Mouse (Mus musculus) left cerebral cortex, adult 8-10 months (tissue): ENCODE data around the gene Ipo9. TPM values are rescaled to one million over a fixed set of nuclear protein-coding genes. Genes with fewer than 3 reads are reported as not detected.
"Not testable (repeated sequence)": the region's sequence is repeated elsewhere in the genome, so short reads cannot be mapped to it uniquely, and the experiment has no call there.

ENCODE experiments used
- DNase-seq, 2 experiments: peaks; one replicate each; pipeline ENCODE4 v3.0.0; 2022; ENCODE audit warnings: low spot score in 2 of 2
- total RNA-seq, 4 experiments: library from RNA; stranded (reverse); gene quantifications; 2 replicates each; pipeline ENCODE4 v1.2.4; 2022

The Ipo9 gene
- total RNA-seq, 4 experiments from 2014 or later, result 154 to 181 (median 170) TPM

DNA sequence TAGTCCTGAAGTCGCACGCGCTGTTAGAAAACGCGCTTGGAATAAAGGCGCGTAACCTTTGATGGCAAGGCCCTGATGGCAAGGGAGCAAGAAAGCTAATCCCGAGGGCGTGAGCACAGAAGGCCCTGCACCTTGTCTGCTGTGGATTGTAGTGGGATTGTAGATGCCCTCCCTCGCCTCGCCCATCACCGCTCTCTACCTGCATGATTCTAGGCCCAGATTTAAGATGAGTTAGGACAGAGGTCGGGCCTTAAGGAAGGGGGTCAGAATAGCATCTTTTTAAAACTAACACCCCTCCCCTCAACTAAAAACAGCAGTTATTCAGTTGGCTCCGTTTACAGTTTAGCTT, 344 bp upstream of the Ipo9 start:
- DNase-seq, result no peak

DNA sequence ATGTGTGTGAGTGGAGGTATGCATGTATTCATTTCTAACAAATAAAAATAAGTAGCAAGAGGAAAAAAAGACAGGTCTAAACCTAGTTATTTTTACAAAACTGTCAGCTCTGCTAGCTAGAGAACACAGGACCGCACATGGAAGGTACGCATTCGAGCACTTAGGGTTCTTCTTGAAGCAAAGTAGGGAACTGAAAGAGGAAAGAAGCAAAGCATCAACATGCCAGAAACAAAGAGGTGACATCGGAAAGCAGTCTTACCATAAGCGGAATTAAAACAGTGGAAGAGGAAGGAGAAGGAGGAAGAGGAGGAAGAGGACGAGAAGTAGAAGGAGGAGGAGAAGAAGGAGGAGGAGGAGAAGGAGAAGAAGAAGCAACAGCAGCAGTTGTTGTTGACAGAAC, 2.9 kb downstream of the Ipo9 start:
- DNase-seq, result no peak

DNA sequence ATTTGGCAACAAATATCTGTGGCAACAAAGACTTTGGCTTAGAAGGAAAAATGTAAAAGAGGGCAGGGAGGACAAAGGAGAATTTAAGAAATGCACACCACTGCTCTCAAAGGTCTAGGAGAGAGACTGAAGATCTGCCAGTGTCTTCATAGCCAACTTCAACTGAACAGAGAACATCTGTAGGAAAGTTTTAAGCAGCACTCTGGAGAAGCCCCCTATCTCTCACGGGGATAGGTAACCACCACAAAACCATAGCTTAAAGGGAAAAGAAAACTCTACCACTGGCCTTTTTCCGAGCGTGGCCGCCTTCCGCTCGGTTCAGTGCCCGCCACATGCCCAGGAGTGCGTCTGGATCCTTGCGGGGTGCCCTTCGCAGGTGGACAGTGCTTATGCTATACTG, 3.7 kb downstream of the Ipo9 start:
- DNase-seq, result no peak

DNA sequence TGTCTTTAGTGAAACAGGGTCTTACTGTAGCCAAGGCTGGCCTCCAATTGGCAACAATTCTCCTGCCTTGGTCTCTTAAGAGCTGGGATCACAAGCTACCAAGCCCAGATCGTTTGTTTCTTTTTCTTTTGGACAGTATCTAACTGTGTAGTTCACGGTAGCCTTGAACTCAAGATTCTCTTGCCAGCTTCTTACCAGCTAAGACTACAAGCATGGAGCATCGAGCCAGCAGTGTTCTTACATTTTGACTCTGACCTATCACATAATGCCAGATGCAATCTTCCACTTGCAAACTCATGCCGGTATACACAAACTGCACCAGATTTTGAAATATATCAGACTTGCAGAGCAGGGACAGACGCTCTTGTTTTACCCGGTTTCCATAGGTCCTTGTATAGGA, 7.5 kb downstream of the Ipo9 start:
- DNase-seq, result no peak

DNA sequence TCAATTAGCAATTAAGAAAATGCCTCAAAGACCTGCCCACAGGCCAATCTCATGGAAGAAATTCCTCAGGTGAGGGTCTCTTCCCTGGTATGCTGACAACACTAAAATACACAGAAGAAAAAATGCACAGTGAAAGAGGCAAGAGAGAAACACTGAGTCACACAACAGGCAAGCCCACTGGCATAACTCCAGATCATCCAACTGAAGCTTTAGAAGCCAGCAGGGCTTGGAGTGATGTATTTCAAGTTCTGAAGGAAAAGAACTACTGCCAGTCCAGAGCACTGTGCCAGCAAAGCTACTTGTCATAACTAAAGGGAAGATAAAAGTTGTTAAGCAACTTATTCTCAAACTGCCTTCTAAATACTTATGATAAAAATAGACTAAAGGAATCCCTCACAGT, 16.3 kb downstream of the Ipo9 start:
- no peak for DNase-seq

DNA sequence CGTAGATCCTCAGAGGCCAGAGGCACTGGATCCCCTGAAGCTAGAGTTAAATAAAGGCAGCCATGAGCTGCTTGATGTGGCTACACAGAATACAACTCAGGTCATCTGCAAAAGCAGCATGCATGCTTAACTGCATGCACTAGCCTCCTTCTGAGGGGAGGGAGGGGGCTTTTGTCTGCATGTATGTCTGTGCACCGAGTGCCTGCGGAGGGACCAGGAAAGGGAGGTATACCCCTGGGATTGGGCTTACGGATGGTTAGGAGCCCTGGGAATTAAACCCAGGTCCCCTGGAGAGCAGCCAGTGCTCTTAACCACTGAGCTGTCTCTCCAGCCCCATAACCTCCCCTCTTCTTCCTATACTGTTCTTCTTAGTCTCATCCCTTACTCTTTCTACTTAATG, 18.2 kb downstream of the Ipo9 start:
- DNase-seq, result no peak

DNA sequence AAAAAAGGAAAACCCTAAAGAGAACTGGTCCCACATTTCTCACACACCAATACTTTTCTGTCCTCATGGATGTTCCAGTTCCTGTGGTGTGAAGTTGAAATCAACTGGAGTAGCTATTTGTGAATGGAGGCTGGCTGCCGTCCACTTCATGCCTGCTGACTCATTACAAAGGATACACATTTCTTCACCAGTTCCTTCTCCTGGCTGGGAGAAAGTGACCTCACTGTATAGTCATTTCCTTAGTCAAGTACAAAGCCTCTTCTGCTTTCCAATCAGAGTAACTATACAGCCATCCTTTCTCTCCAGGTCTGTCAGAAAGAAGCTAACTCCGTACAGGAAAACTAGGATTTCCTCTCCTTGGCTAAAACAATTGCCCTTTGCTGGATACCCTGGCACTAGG, 19.3 kb downstream of the Ipo9 start:
- DNase-seq, result peak in 1 of 2 experiments; percentile 47

DNA sequence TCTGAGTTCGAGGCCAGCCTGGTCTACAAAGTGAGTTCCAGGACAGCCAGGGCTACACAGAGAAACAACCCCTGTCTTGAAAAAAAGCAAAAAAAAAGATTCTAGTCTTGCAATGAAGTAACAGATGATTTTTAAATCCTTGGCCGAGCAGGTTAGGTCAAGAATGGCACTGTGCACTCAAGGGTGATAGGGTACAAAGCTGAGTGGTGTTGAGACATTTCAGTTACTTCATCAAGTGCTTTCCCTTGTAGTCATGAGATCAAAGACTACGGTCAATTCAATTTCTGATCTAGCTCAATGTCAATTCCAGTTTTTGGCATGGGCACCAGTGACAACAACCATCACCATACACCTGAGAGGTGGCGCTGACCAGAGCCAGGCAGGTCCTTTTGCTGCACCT, 21.3 kb downstream of the Ipo9 start:
- no peak for DNase-seq

DNA sequence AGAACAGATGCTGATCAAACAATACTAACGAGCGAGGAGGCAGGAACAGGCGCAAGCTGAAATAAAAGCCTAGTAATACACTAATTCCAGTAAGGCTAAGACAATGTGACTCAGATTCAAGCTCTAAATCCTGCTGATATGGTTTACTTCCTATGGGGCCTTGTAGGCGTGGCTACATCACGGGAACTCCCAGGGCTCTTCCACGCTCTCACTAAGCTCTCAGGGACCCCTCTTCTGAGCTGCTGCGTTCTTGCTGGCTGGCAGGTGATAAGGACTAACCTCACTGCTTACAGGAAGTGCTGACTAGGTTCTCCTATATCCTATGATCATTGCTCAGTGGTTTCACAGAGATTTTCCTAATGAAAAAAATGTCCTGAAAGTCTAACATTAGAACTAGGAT, 24.9 kb downstream of the Ipo9 start:
- no peak for DNase-seq

DNA sequence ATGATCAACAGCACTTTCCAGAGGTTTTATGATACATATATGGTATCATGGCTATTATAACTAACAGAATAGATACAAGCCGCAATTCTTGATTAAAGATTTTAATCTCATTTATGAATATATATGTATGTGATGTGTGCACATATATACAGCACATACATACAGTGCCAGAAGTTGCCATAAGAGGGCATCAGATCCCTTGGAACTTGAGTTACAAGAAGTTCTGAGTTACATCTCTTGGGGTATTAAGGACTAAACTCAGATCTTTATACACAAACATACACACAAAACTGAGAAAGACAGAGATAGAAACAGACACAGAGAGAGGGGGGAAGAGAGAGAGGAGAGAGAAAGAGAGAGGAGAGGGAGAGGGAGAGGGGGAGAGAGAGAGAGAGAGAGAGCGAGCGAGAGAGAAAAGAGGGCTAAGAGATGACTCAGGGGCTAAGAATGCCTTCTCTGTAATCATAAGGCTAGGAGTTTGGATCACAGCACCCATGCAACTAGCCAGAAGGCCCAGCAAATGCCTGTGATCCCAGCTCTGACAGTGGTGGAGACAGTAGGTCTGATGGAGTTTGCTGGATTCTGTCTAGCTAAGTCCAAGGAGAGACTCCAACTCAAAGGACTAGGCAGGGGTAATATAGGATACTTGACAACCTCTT, 28.7 kb downstream of the Ipo9 start:
- no peak for DNase-seq

DNA sequence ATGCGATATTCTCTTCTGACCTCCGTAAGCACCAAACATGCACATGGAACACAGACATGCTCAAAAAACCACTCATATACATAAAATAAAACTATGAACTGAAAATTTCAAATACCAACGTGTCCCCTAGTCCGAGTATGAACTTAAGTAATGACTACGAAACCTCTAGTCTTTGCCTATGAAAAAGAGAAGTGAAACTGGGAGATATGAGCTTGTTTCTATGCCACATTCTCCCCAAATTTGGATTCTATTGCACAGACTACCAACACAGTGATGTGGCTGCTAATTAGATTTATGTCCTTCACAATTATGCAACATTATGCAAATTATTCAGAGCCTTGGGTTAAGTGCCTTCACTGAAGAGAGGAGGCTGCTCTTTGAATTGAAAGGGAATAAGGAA, 30.8 kb downstream of the Ipo9 start:
- no peak for DNase-seq

DNA sequence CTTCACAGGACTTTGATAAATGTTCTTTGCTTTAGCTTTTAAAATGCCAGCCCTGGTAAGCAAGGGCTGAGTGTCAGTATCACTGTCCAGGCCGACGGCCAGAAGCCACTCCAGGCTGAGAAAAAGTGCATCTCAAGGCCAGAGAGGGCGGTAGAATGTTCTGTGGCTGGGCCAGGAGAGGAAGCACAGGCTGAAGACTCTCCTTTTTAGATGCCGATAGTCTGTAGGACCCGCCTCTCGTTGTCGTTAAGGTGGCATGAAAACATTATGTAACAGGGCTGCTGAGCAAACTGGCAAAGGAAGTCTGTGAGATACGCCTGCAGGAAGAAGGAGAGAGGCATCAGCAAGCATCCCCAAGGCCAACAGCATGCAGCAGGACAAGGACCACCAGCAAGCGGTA, 45.1 kb downstream of the Ipo9 start:
- DNase-seq, result peak in 1 of 2 experiments; percentile 34

DNA sequence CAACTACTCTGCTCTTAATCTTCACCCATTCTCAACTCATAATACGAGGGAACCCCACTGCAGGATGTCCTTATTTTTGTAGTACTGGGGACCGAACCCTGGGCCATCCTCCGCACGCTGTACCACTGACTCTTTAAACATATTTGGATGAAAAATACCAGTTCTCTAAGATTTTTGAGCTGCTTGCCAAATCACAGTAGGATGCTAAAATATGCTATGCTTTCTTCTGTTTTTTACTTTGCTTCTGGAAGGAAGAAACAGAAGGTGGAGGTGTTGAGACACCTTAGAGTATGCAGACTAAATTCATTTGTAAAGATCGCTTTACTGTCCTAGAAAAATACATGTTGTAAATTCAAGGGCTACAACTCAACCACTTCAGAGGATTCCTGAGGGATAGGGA, 46.1 kb downstream of the Ipo9 start:
- DNase-seq, result no peak

DNA sequence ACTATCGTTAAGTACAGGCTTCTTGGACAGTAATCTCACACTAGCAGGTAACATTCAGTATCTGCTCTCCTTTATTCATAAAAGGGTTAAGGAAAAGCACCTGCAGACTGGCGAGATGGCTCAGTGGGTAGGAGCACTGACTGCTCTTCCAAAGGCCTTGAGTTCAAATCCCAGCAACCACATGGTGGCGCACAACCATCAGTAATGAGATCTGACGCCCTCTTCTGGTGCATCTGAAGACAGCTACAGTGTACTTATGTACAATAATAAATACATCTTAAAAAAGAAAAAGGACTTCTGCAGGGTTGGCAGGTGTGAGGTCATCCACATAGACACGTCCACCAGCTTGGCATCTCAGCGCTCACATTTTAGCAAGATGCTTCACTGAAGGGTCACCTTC, 48.7 kb downstream of the Ipo9 start:
- DNase-seq, result not testable (repeated sequence)

DNA sequence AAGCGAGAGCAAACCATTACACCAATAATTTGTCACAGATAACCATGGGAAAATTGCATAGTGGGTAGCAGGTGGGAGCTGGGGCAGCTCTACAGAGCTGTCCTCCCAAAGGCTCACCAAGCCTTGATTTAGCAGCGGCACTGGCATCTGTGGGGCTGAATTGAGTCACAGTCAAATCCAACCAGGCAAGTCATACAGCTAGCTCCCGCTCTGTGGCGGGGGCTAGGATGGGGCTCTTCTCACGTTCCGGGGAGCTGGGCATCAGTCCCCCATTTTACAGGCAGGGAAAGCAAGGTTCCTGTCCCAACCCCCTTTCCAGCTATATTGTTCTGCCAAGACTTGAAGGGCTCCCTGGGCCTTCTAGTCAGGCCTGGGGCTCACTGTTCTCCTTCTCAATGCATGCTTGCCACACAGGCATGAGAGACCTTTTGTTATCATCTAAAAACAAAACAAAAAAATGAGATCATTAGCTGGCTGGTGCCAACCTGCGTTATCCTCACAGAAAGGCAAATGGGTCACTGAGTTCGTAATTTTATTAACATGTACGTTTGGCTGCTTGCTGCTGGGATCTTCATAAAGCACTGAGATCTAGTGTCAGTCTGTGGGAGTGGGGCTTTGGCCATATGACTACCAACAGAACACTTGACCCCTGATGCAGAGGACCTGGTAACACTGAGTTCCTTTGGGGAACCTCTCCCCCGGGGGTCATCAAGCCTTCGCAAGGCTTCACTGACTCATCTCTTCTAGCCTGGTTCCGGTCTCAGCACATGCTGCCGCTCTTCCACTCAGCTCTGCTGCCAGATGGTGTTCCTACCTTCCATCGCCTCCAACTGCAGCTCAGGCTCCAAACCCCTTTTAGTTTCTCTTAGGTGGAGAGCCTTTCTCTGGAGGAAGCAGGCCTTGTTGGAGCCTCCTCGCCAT, 50.0 kb downstream of the Ipo9 start:
- peak; percentile 39 to 87 for DNase-seq

DNA sequence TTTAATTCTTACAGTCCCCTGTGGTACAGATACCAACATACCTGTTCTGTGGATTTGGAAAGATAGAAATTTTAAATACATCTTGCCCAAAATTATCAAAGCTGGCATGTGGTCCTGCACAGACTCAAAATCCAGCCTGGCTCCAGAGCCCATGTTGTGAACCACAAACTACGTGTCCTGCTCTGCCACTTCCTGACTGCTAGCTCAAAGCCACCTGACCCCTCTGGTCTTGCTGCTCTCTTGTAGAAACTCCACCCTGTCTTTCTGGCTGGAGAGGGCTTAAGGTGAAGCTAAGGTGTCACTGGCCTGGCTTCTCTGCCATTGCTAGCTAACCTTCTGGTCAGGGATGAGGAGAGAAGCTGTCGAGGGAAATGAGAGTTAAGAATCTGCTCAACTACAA, 51.3 kb downstream of the Ipo9 start:
- DNase-seq, result no peak

DNA sequence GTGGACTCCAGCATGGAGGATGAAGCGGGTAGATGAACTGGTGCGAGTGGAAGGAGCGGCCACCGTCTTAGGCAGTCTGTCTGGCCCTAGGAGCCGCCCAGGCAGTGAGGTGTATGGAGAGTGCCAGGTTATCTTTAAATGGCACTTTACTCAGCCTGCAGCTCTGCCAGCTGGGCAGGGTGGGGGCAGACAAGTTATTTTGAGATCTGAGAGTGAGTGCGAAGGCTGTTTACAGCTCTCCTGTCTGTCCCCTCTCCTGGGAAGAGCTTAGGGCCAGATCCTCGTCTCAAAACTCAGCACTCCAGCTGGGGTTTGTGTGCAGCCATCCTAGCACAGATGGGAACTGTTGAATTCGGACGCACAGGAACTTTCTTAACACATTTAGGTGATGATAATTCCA, 51.7 kb downstream of the Ipo9 start:
- DNase-seq, result peak; percentile 32 to 88

DNA sequence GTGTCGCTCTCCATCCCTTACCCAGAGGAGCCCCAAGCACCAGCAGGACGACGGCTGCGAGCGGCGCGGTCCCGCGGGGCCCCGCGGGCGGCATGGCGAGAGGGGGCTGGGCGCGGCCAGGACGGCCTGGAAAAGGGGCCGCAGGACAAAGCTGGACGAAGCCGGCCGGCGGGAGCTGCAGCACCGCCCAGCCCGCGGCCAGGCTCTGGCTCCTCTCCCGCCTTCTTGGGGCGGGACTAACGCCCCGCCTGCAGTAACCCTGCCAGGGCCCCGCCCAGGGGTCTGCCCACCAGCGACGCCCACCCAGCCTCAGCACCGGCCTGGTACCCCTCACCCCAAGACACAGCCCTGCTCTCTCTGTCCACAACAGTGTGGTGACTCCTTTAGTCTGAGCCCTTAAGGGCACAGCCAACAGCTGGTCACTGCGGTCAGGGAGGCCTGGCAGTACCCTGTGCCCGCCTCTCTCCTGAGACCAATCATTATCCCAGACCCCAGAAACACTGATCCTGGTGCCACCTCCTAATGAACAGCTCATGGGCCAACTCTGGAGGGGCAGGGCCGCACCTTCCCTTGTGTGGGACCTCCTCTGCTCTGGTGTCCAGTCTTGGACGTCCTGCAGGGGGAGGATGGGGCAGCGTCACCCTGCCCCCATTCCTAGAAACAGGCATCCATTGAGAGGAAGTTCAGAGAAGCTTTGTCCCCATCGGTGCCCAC, 55.3 kb downstream of the Ipo9 start, which contains the start of gene Shisa4:
Shisa4 (minus strand) TSS at position 370 of the 714 bp plus-strand sequence.
- peak; percentile 63 to 88 for DNase-seq

DNA sequence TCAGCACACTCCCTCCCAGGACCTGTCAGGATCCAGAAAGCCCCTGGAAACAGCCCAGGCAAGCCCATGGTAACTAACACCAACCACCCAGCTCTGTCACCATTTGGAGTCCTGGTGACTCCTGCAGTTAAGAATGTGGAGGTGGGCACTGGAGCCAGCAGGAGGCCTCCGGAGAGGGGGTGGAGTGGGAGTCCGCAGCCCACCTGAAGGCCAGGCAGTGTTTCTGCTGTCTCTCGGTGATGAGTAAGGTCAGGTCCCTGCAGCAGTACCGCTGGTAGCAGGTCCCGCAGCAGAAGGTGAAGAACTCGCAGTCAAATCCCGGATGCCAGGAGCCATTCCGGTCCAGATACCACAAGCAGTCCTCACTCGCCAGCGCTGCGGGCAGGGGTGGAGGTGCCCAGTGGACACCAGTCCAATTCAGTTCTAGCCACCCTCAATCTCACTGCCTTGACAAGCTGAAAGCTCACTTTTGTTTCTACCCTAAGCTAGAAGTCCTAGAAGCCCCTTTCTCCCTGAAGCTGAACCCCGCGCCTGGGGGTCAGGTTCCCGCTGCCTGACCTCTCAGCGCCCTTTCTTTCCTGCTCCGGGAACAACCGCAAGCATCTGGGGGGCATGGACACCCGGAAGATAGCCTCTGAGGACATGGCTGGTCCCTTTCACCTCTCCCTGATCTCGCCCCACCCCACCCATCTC, 56.0 kb downstream of the Ipo9 start:
- peak in 1 of 2 experiments; percentile 40 for DNase-seq

DNA sequence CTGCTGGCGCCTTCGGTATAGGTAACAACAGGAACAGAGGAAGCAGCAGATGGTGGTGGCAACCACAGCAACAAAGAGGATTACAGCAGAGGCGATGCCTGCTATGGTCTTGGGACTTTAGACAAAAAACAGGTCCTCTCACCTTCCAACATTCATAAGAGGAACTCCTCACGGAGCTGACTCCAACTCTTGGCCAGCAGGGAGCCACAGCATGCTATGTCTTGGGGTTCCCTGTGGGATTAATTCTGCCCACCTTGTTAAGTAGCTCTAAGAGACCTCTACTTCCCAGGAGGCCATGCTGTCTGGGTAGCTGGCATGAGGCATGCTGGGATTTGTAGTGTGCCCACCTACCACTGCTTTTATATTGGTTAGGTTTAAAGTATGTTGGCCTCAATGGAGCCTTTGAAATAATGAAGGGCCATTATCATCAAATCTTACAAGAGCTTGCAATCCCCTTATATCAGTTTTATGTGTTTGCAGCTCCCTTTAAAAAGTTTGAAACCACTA, 57.1 kb downstream of the Ipo9 start:
- no peak for DNase-seq

DNA sequence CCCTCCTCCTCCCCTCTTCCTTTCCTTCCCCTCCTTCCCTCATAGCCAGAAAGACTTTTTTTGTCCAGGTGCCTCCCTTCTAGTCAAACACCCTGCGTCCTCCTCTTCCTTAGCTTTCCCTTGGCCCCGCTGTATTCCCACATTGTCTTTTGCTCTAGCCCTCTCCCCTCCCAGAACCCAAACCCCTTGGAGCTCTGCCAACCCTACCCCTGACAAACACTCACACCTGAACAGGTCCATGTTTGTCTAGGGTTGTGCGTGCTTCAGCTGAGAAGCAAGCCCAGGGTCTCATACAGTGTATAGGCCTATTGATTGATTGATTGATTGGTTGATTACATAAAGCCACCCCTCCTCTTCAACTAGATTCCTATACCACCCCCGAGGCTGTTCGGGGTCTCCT, 60.9 kb downstream of the Ipo9 start:
- DNase-seq, result no peak
